Mouse (Mus musculus) lung, postnatal 0 days (tissue): Measurements from ENCODE around the gene Mrps2.
"Not testable (repeated sequence)": the region's sequence is repeated elsewhere in the genome, so short reads cannot be mapped to it uniquely, and the experiment has no call there.

Experiments
- CTCF ChIP-seq: IDR thresholded peaks from 2 replicates; pipeline ENCODE4 v1.5.1; 2016; ENCODE audit warnings: antibody characterized with exemption, mild to moderate bottlenecking
- EP300 ChIP-seq: IDR thresholded peaks from 2 replicates; pipeline ENCODE4 v1.6.1; 2016; ENCODE audit warnings: antibody characterized with exemption, mild to moderate bottlenecking, control low read depth

DNA sequence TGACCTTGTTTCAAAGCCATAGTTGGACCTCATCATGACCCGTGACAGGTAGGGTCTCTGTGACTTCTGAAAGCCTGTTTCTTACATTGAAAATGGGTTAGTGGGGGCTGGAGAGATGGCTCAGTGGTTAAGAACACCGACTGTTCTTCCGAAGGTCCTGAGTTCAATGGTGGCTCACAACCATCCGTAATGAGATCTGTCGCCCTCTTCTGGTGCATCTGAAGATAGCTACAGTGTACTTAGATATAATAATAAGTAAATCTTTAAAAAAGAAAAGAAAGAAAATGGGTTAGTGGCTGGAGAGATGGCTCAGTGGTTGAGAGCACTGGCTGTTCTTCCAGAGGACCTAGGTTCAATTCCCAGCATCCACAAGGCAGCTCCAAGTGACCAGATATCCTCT, 43.7 kb downstream of the Mrps2 start:
- TF ChIP-seq CTCF, result peak; percentile 59
- not testable (repeated sequence) for TF ChIP-seq EP300
